Mouse (Mus musculus) midbrain, postnatal 0 days (tissue): ENCODE measurements at regions not wholly inside any gene's neighbourhood (a gene's known extent, or its start where the extent isn't known, plus 50 kb on each side); places are given as distances from the start of the nearest gene placed in this dataset.
"Not testable (repeated sequence)": the region's sequence is repeated elsewhere in the genome, so short reads cannot be mapped to it uniquely, and the experiment has no call there.

Source experiments
- ATAC-seq: fragments of 200-750 bp; cut with Nextera tagmentation; 2 replicates; pipeline ENCODE4 v1.8.0; 2017; ENCODE audit warnings: moderate number of reproducible peaks, mild to moderate bottlenecking, moderate TSS enrichment, moderate library complexity; ENCODE audit not compliant: low FRiP score
- DNase-seq: peaks from one replicate; pipeline ENCODE4 v3.0.0-alpha.2; 2015; ENCODE audit warnings: low spot score
- H3K27ac ChIP-seq: fragments of 300-500 bp; sonication (generic); 2 replicates; pipeline ENCODE4 v1.5.1; 2014; ENCODE audit warnings: low read depth, mild to moderate bottlenecking, low read length, mixed read lengths
- H3K27me3 ChIP-seq: fragments of 300-500 bp; sonication (generic); 2 replicates; pipeline ENCODE4 v1.6.1; 2014; ENCODE audit warnings: low read length, control low read depth, mixed read lengths; ENCODE audit not compliant: insufficient read depth
- H3K36me3 ChIP-seq: fragments of 300-500 bp; sonication (generic); 2 replicates; pipeline ENCODE4 v1.6.1; 2014; ENCODE audit warnings: low read length, control low read depth, mixed read lengths; ENCODE audit not compliant: insufficient read depth
- H3K4me1 ChIP-seq: fragments of 300-500 bp; sonication (generic); 2 replicates; pipeline ENCODE4 v1.6.1; 2014; ENCODE audit warnings: mild to moderate bottlenecking, control low read depth, antibody characterized with exemption, low read length, mixed read lengths; ENCODE audit not compliant: insufficient read depth
- H3K4me2 ChIP-seq: fragments of 300-500 bp; sonication (generic); 2 replicates; pipeline ENCODE4 v1.6.1; 2014; ENCODE audit warnings: low read depth, mild to moderate bottlenecking, low read length, mixed read lengths; ENCODE audit not compliant: poor library complexity, severe bottlenecking
- H3K4me3 ChIP-seq: fragments of 300-500 bp; sonication (generic); 2 replicates; pipeline ENCODE4 v1.5.1; 2014; ENCODE audit warnings: low read depth, mild to moderate bottlenecking, low read length, moderate library complexity
- H3K9ac ChIP-seq: fragments of 300-500 bp; sonication (generic); replicated peaks from 2 replicates; pipeline ENCODE4 v1.6.1; 2014; ENCODE audit warnings: mild to moderate bottlenecking, low read length, moderate library complexity, mixed read lengths; ENCODE audit not compliant: poor library complexity, severe bottlenecking
- H3K9me3 ChIP-seq: fragments of 300-500 bp; sonication (generic); 2 replicates; pipeline ENCODE4 v1.6.1; 2016; ENCODE audit warnings: low read length, control low read depth
- CTCF ChIP-seq: IDR thresholded peaks from 2 replicates; pipeline ENCODE4 v1.5.1; 2016; ENCODE audit warnings: antibody characterized with exemption, mild to moderate bottlenecking
- WGBS: fragments of 180-500 bp; shearing (Covaris S2); extraction: QIAGEN DNeasy Blood & Tissue Kit; methylation state at CpG from one replicate; pipeline ENCODE4 v1.1.7; 2014; 5-methylcytosine and 5-hydroxymethylcytosine counted together

GRCm38 (mm10) chr4:44453552-44453951 is 152.9 kb downstream of the Melk start:
- ATAC-seq (no peak), DNase-seq (no peak)
- WGBS = 78% methylated on average over 11 of the region's 11 CpGs
- Histone ChIP-seq H3K9me3 (no peaks in the 10 kb centered on the region), H3K4me3 (no peak overlapping the region), H3K36me3 (no peaks in the 10 kb centered on the region), H3K4me2 (no peak overlapping the region), H3K9ac (no peak overlapping the region), H3K27ac (no peak overlapping the region), H3K27me3 (no peaks in the 10 kb centered on the region), H3K4me1 (peaks cover 4% of the 10 kb centered on the region; the same call in 1 of the 2 replicates)
- TF ChIP-seq CTCF = no peak

- Histone ChIP-seq H3K9me3 (no peaks in the 10 kb centered on the region), H3K9ac (no peak overlapping the region), H3K4me1 (peaks cover 4% of the 10 kb centered on the region; the same call in 1 of the 2 replicates), H3K27ac (no peak overlapping the region), H3K27me3 (no peaks in the 10 kb centered on the region), H3K4me2 (no peak overlapping the region), H3K36me3 (no peaks in the 10 kb centered on the region), H3K4me3 (no peak overlapping the region)
- ATAC-seq (no peak), DNase-seq (no peak)
- no peak for TF ChIP-seq CTCF
- WGBS = 92% methylated on average over 2 of the region's 2 CpGs
Measured at GRCm38 (mm10) chr4:44455851-44456250, 155.2 kb downstream of the Melk start.

GRCm38 (mm10) chr4:44473511-44473910 is 172.8 kb downstream of the Melk start:
- not testable (repeated sequence) for H3K27me3 ChIP-seq, H3K9me3 ChIP-seq, H3K4me2 ChIP-seq, H3K4me1 ChIP-seq, H3K27ac ChIP-seq, H3K4me3 ChIP-seq, ATAC-seq, H3K36me3 ChIP-seq, DNase-seq, H3K9ac ChIP-seq
- 94% methylated on average over 21 of the region's 21 CpGs for WGBS
